Mouse (Mus musculus): ENCODE measurements around the gene Ramp1.

Gene Ramp1

DNA sequence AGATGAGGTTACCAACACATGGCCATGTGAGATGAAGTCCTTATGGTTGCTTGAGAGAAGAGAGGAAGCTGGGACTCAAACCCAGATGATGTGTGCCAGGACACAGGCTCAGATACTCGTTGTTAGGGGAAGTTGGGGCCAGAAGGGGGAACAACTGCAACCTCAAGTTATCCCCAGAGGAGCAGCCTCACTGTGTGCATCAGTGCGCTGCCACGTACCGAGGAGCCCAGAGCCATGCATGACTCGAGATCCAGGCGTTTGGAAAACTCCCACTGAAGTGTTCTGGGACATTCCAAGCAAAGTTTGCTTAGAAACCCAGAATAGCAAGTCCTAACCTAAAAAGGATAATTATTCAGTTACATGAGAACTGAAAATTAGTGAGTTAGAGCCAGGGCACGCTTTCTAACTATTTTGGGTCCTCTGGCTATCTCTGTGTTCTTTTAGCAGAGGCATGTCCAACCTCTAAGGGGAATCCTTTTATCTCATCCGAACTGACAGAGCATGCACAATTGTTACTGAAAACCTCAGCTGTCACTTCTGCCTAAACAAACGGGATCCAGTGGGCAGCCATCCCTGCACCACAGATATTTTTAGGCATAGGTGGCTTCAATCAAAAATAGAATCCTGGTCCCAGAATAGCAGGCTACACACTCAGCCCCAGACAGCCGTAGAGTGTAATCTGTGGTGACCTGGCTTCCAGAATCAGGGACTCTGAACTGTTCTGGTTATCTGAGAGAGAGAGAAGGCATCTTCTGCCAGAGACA, 37.1 kb downstream of the Ramp1 start:
- ChIA-PET CTCF (no interaction called here), POLR2A (interaction anchor here in 1 of 4 experiments (1.2 kb wide), 1 partner anchor 20 kb away, joined by 3 read pairs; no protein-coding TSS in a partner anchor)

- CTCF ChIA-PET = interaction anchor here in 1 of 4 experiments (0.5 kb wide), 1 partner anchor 77 kb away, joined by 4 read pairs; no protein-coding TSS in a partner anchor
- POLR2A ChIA-PET = interaction anchor here in 2 of 4 experiments (0.5 to 0.6 kb wide), 2 partner anchors 8 to 30 kb away, joined by 3 read pairs; partner anchors contain the start of gene Ube2f (in 1 of the 2)
Observed at GRCm38 (mm10) chr1:91219641-91220321, 40.2 kb downstream of the Ramp1 start.

DNA sequence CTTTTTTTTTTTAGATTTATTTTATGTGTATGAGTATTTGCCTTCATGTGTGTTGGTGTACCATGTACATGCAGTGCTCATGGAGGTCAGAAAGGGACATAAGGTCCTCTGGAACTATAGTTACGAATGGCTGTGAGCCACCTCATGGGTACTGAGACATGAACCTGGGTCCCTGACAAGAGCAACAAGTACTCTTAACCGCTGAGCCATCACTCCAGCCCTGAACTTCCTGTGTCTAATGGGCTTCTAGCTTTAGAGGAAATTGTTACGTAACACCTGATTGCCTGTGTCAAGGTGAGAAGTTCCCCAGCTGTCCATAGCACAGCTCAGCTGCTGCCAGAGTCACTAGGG, 40.7 kb downstream of the Ramp1 start:
- POLR2A ChIA-PET = interaction anchor here in 1 of 4 experiments (0.5 kb wide), 1 partner anchor 8 kb away, joined by 3 read pairs; no protein-coding TSS in a partner anchor
- CTCF ChIA-PET = interaction anchor here in 1 of 4 experiments (0.5 kb wide), 1 partner anchor 77 kb away, joined by 4 read pairs; no protein-coding TSS in a partner anchor

DNA sequence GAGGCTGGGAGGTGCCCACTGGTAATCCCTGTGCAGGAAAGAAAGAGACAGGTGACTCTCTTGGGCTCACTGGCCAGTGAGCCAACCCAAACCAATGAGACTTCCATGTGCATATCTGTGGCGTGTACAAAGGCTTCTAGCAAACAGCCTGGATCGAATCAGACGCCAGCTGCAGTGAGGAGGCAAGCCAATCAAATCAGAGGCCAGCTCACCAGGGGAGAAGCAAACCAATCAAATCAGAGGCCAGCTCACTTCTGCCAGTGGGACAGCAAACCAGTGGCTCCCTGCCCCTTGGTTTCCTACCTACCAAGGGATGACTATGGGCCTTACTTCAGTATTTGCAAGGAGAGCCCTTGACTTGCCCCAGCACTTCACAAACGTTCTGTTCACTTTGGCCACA, 46.9 kb downstream of the Ramp1 start:
- POLR2A ChIA-PET = interaction anchor here in 3 of 4 experiments (0.6 to 1.1 kb wide), 3 partner anchors 23 to 330 kb away, joined by 3 read pairs; partner anchors contain the start of gene Ube2f (in 1 of the 3)
- CTCF ChIA-PET = interaction anchor here in 1 of 4 experiments (0.7 kb wide), 1 partner anchor 128 kb away, joined by 10 read pairs; no protein-coding TSS in a partner anchor

DNA sequence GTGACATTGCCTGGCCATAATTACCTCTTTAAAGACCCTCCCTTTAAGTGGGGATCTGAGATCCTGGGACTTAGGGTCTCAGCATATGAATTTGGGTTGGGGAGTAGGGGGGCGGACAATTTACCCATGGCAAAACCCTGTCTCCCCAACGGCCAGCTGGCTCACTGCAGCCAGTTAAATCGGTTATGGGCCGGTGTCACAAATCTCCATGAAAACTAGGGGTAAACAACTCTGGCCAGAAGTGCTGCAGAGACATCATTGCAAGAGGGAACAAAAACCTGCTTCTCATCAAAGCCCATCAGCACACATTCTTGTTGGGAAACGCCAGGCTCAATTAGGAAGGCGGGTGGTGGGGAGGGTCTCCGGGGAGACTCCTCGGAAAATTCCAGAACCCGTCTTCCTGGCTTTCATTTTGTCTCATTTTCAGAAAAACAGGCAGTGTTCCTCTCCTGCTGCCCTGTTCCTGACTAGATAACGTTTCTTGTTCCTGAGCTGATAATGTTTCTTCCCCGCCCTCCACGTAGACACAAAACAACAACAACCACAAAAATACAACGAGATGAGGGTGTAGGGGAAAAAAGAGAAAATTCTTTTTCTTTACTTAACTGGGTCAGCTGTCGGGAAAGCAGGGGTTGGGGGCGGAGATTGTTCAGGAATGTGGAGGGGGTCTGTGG, 47.9 kb downstream of the Ramp1 start:
- ChIA-PET POLR2A (interaction anchor here in 2 of 4 experiments (1.0 to 4.9 kb wide), 3 partner anchors 22 to 200 kb away, joined by 3 to 18 read pairs (median 3); partner anchors contain the start of gene Ube2f (in 1 of the 2)), CTCF (interaction anchor here in 1 of 4 experiments (0.8 kb wide), 1 partner anchor 22 kb away, joined by 3 read pairs; no protein-coding TSS in a partner anchor)

DNA sequence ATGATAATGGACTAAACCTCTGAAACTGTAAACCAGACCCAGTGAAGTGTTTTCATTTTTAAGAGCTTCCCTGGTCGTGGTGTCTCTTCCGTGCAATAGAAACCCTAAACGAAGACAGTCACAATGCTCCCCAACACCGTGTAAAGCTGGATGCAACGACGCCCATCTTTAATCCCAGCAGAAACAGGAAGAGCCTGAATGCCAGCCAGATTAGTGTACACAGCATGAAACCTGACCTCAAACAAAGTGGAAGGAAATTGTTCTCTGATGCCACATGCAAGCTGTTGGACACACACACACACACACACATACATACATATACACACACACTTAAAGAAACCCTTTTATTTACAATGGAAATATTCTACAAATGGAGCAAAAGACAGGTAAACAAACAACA, 51.5 kb downstream of the Ramp1 start:
- ChIA-PET CTCF (interaction anchor here in 2 of 4 experiments (1.2 to 1.7 kb wide), 2 partner anchors 8 to 258 kb away, joined by 4 read pairs; no protein-coding TSS in a partner anchor), POLR2A (interaction anchor here in 3 of 4 experiments (0.5 to 4.9 kb wide), 3 partner anchors 18 to 221 kb away, joined by 3 to 18 read pairs (median 15); partner anchors contain the start of gene Ube2f (in 2 of the 3))

DNA sequence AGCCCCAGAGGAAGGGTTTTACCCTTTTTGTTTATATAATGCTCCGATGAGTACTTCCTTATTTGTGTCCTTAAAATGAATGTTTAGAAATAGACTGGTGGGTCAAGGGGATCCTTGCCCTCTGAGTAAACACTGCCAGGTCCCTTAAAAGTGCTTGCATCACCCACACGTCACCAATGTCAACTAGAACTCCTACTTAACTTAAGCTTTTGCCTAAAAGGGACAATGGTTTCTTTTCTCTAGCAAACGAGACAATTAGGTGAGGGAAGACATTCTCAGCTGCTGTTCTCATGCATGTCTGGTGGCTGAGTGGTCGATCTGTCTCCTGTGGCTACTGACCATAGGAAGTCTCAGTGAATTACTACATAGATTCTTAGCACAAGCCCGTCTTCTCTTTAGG, 52.3 kb downstream of the Ramp1 start:
- POLR2A ChIA-PET = interaction anchor here in 3 of 4 experiments (1.4 to 4.9 kb wide), 3 partner anchors 18 kb away, joined by 3 to 18 read pairs (median 15); partner anchors contain the start of gene Ube2f (in 3 of the 3)
- CTCF ChIA-PET = interaction anchor here in 1 of 4 experiments (0.5 kb wide), 1 partner anchor 416 kb away, joined by 4 read pairs; no protein-coding TSS in a partner anchor

DNA sequence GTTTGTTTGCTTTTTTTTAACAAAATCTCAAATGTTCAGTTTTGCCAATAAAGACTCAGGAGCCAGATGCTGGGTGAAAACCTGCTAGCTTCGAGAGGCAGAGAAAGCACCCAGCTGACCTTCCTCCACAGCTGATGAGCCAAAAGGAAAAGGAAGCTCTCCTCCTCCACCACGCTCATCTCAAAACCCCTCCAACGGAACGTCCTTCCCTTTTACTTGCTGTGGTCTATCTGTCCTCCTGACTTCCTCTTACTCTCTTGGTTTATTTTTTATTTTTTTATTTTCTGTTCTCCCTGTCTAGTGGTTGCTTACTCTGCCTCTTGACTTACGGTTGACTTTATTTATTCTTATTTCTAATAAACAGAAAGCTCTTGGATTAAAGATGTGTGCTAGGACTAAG, 55.8 kb downstream of the Ramp1 start:
- POLR2A ChIA-PET = interaction anchor here in 2 of 4 experiments (1.5 to 1.7 kb wide), 2 partner anchors 14 to 15 kb away, joined by 3 to 9 read pairs; partner anchors contain the start of gene Ube2f (in 2 of the 2)
- CTCF ChIA-PET = no interaction called here

DNA sequence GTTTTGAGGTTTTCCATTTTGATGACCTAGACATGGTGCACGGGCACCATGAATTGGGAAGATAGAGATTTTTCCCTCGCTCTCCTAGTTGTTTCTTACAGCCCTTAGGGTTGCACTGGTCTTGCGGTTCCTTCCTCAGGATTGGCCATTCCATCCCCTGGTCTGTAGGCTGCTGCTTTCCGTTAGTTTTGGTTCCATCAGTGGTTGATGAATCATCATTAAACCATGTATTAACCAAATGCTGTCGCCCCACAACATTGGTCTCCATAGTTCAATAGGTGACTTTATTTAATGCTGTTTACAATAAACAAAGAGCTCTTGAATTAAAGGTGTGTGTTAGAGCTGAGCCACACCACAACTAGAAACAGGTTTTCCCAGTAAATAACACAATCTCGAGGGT, 58.1 kb downstream of the Ramp1 start:
- ChIA-PET POLR2A (interaction anchor here in 1 of 4 experiments (1.1 kb wide), 1 partner anchor 11 kb away, joined by 3 read pairs; no protein-coding TSS in a partner anchor), CTCF (interaction anchor here in 1 of 4 experiments (0.6 kb wide), 1 partner anchor 31 kb away, joined by 3 read pairs; no protein-coding TSS in a partner anchor)

DNA sequence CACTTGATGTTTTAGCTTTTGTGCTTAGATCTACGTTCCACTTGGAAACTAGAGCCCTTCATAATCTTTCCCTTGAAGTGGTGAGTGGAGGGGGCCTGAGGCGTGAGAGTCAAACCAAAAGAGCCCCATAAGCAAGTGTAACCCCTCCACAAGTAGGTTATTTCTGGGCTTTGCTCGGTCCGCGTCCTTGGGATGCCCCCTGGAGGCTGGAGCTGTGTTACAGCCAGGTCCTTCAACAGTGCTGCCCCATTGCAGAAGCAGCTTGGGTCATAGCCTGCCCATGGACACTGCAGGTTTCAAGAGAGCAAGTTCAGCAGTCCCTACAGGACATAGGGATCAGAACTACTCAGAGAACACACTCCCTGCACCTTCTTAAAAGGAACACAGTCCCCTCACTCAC, 59.5 kb downstream of the Ramp1 start:
- ChIA-PET CTCF (interaction anchor here in 3 of 4 experiments (0.6 to 2.2 kb wide), 8 partner anchors 9 to 266 kb away, joined by 3 to 7 read pairs (median 4); partner anchors contain the start of gene Ube2f (in 2 of the 3)), POLR2A (interaction anchor here in 3 of 4 experiments (0.6 to 3.7 kb wide), 3 partner anchors 10 to 255 kb away, joined by 3 to 18 read pairs (median 4); partner anchors contain the start of gene Ube2f (in 2 of the 3))

DNA sequence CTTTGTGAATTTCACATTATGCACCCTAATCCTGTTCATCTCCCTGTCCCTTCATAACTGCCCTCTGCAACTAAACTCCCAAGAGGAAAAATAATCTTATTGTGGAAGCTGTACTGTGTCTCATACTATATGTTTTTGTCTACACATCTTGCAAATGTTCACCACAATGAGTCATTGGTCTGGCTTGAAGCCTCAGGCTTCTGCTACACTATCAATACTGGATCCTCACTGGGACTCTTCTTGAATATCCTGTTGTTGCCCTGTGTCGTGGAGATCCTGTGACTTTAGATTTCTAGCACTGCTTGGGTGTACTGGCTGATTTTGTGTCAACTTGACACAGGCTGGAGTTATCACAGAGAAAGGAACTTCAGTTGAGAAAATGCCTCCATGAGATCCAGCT, 60.2 kb downstream of the Ramp1 start:
- POLR2A ChIA-PET = interaction anchor here in 3 of 4 experiments (0.6 to 3.7 kb wide), 3 partner anchors 10 to 256 kb away, joined by 3 to 18 read pairs (median 4); partner anchors contain the start of gene Ube2f (in 2 of the 3)
- CTCF ChIA-PET = interaction anchor here in 2 of 4 experiments (0.6 to 2.2 kb wide), 5 partner anchors 9 to 267 kb away, joined by 3 to 7 read pairs (median 4); partner anchors contain the start of gene Ube2f (in 1 of the 2)

DNA sequence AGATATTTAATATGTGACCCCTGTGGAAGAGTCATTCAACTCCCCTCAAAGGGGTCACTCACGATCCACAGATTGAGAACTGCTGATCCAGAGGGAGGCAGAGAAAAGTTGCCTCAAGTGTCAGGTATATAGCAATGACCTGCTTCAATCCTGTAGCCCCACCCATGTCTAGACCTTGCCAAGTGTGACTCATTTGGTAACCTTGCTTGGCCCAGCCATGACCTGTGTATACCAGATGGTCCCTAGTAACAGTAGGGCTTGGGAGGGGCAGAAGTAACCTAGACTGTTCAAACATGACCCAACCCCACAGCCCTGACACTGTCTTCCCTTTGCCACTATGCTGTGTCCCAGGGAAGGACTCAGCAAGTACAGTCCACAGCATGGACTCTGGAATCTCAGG, 61.1 kb downstream of the Ramp1 start:
- POLR2A ChIA-PET = interaction anchor here in 1 of 4 experiments (3.7 kb wide), 1 partner anchor 9 kb away, joined by 18 read pairs; the partner anchor contains the start of gene Ube2f
- CTCF ChIA-PET = no interaction called here

DNA sequence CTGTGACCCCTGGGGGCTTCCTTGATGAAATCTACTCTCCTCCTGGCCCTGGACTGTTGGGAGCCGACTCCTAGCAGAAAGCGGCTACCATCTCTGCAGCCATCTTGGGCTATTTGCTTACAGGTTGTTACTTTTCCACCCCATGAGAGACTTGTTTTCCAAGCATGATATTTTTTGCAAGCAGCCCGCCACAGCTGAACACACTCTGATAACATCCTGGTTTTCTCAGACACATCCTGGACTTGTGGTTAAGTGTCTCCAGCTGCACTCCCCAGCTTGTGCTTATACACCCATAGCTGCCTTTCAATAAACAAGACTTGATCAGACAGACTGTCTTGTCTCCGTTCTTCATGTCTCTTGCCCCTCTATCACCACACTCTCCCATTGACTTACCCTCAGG, 61.6 kb downstream of the Ramp1 start:
- POLR2A ChIA-PET = interaction anchor here in 1 of 4 experiments (3.7 kb wide), 1 partner anchor 8 kb away, joined by 18 read pairs; the partner anchor contains the start of gene Ube2f
- CTCF ChIA-PET = no interaction called here

- CTCF ChIA-PET = interaction anchor here in 1 of 4 experiments (0.9 kb wide), 1 partner anchor 19 kb away, joined by 3 read pairs; no protein-coding TSS in a partner anchor
- POLR2A ChIA-PET = interaction anchor here in 1 of 4 experiments (0.8 to 3.3 kb wide), 9 partner anchors 11 to 196 kb away, joined by 3 to 18 read pairs (median 4); partner anchors contain the start of gene Scly
Observed at GRCm38 (mm10) chr1:91248242-91248641, 68.6 kb downstream of the Ramp1 start.

- ChIA-PET CTCF (interaction anchor here in 2 of 4 experiments (0.9 to 1.5 kb wide), 4 partner anchors 10 to 275 kb away, joined by 3 to 7 read pairs (median 4); no protein-coding TSS in a partner anchor), POLR2A (interaction anchor here in 2 of 4 experiments (0.7 to 3.8 kb wide), 26 partner anchors 9 to 573 kb away, joined by 3 to 18 read pairs (median 4); partner anchors contain the start of genes Scly (in 2 of the 2), Traf3ip1 (in 2 of the 2), Erfe (in 1 of the 2) and Hes6 (in 1 of the 2))
Observed at GRCm38 (mm10) chr1:91248970-91249369, 69.3 kb downstream of the Ramp1 start.

DNA sequence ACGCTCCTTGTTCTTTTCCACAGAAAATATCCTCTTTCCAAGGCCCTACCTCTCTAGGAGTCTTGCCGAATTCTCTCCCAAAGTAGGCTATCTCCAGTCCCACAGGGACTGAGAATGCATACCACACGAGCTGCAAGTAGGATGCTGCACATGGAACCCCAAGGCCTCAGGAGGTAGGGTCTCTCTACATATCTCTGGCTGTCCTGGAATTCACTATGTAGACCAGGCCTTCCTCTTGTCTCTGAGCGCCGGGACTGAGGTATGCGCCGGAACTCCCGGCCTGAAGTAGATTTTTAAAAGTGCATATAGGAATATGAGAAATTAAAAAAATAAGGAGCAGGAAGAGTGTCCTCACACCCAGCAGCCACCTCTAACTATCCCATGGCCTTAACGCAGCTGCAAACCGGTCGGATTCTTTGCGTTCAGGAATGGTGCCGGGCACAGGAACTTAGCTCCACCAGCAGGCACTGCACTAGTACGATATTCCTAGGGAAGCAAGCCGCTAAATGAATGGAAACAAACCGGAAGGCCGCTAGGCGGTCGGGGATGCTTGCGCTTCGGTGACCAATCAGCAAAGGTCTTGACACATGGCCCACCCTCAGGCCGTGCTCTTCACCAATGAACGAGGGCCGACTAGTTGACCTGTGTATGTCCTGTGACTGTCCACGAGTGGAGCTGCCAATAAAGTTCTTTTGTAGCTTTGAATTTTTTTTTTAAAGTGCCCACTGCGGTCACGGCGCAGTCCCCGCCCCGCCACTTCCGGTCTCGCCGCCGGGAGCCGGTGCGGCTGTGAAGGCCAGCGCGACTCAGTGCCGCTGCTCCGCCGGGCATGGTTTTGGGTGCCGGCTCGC, 70.2 kb downstream of the Ramp1 start, which contains the start of gene Ube2f:
TSS of gene Ube2f (plus strand) at position 741 of the 851 bp plus-strand sequence.
- CTCF ChIA-PET = interaction anchor here in 2 of 4 experiments (0.6 to 1.9 kb wide), 9 partner anchors 11 to 277 kb away, joined by 3 to 7 read pairs (median 3); partner anchors contain the start of gene Erfe (in 1 of the 2)
- POLR2A ChIA-PET = interaction anchor here (0.5 to 3.8 kb wide), 55 partner anchors 10 to 1578 kb away, joined by 3 to 19 read pairs (median 4); partner anchors contain the start of genes Scly (in 2 of the 4), Traf3ip1 (in 2 of the 4), Erfe (in 1 of the 4) and Hes6 (in 1 of the 4)
